Mouse (Mus musculus): Measurements from ENCODE around the gene Cadps. TPM values are rescaled to one million over a fixed set of nuclear protein-coding genes. Genes with fewer than 3 reads are reported as not detected.

The Cadps gene
- polyA plus RNA-seq, 1 experiment from 2014 or later, result 7.8 TPM

DNA sequence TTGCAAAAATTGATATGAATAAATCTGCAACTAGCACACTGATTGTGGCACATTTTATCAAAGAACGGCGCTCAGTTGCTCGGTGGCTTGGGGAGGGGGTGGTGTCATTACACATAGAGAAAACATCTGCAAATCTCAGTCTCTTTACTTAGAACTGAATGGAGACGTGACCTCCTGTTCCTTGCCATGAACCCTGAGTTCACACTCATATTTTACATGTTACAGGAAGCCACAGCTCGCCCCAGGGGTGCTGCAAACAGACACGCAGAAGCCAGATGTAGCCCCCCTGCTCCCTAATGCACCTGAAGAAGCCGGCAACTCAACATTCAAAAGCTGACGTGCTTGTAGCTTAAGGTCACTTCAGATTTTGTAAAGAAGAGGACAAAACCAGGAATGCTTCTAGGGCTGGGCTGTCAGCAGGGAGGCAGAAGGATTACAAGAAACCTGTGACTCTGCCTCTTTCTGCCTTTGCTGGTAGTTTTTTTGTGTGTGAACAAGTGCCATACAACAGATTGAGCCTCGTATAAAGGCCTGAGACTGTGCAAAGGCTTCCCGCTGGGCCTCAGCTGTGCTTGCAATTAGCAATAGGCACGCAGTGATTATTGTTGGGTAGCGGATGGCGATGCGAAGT is 434.0 kb downstream of the Cadps start:
- DNase-seq (ENCODE audit: low spot score), result peak; percentile 48
- H3K27me3 ChIP-seq (ENCODE audit: insufficient read depth, poor library complexity, severe bottlenecking), result peaks cover 96% of the 10 kb centered on the region
- 0 out of 2 replicates have a peak overlapping the region, but pooled peaks have one; percentile 4 for H3K4me3 ChIP-seq
- no peak overlapping the region for H3K27ac ChIP-seq
- no peaks in the 10 kb centered on the region for H3K36me3 ChIP-seq
- peaks cover 56% of the 10 kb centered on the region for H3K4me1 ChIP-seq (replicated peaks)
- H3K9me3 ChIP-seq, result no peaks in the 10 kb centered on the region
- WGBS, result 5% methylated on average over 14 of the region's 14 CpGs

DNA sequence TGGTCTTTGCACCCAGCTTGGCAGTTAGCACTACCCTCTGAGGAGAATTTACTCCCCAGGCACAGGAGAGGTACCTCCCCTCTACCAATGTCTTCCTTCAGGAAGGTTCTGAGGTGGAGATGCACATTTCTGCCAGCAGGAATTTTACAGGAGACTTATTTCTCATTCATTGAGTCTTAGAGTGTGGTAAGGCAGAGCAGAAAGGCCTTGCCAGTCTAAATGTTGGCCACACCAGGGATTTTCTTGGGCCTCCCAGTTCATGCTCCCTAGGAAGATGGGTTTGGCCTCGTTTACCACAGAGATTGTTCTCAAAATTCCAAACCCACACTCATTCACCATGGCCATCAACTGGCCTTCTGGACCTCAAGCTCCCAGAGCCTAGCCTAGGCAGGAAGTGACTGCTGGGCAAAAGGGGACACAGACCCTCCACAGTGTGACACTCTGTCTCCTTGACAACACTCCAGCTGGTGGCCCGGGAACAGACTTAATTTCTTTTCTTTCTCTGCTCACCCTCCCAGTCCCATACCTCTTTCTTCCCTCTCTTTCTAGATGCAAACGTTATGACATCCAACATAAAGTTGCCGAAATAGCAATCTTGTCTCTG is 434.6 kb downstream of the Cadps start:
- H3K27ac ChIP-seq, result no peak overlapping the region
- H3K9me3 ChIP-seq, result no peaks in the 10 kb centered on the region
- H3K4me1 ChIP-seq (replicated peaks), result peaks cover 51% of the 10 kb centered on the region
- WGBS, result 9% methylated on average over 4 of the region's 4 CpGs
- H3K27me3 ChIP-seq (ENCODE audit: insufficient read depth, poor library complexity, severe bottlenecking), result peaks cover 100% of the 10 kb centered on the region
- no peak overlapping the region for H3K4me3 ChIP-seq
- DNase-seq (ENCODE audit: low spot score), result peak; percentile 50
- H3K36me3 ChIP-seq, result no peaks in the 10 kb centered on the region

DNA sequence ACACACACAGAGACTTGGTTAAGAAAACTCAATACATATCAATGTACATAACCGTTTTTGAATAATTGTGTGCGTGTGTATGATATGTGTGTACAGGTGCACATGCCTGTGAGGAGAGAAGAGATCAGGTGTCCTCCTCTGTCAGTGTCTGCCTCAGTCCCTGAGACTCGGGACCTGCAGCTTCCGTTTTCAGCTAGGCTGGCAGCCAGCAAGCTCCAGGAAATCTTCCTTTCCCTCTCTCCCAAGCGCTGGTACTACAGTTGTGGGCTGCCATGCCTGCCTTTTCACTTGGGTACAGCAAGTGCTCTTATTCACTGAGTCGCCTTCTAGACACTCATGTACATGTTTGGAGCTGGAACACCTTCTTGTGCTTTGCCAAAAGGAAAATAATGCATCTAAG is 435.7 kb downstream of the Cadps start:
- H3K36me3 ChIP-seq, result no peaks in the 10 kb centered on the region
- H3K27me3 ChIP-seq (ENCODE audit: insufficient read depth, poor library complexity, severe bottlenecking), result peaks cover 100% of the 10 kb centered on the region
- no peak overlapping the region for H3K27ac ChIP-seq
- no peak overlapping the region for H3K4me3 ChIP-seq
- 56% methylated on average over 6 of the region's 6 CpGs for WGBS
- H3K4me1 ChIP-seq (replicated peaks), result peaks cover 40% of the 10 kb centered on the region
- no peak for DNase-seq (ENCODE audit: low spot score)
- no peaks in the 10 kb centered on the region for H3K9me3 ChIP-seq

DNA sequence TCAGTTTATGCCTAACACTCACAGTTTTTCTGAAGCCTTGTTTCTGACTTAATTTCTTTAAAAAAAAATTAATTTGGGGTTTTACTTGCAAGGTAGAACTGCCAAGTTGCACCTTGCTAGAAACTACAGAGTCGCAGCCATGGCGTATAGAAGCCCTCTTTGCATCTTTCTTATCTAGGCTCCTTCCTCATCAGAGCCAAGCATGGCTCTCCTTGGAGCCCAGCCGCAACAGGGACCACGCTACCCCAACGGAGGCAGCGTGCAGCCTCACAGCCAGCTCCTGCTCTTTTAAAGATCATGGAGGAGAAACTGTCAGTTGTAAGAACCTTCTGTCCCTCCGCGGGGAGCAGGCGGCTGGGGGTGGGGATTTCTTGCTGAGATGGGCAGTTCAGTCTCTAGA is 445.0 kb downstream of the Cadps start:
- peaks cover 93% of the 10 kb centered on the region for H3K27me3 ChIP-seq (ENCODE audit: insufficient read depth, poor library complexity, severe bottlenecking)
- no peak for DNase-seq (ENCODE audit: low spot score)
- 20% methylated on average over 9 of the region's 9 CpGs for WGBS
- no peaks in the 10 kb centered on the region for H3K36me3 ChIP-seq
- H3K4me1 ChIP-seq (replicated peaks), result 0 out of 2 replicates have a peak, but pooled peaks cover 7% of the 10 kb centered on the region
- no peaks in the 10 kb centered on the region for H3K9me3 ChIP-seq
- no peak overlapping the region for H3K4me3 ChIP-seq
- no peak overlapping the region for H3K27ac ChIP-seq

DNA sequence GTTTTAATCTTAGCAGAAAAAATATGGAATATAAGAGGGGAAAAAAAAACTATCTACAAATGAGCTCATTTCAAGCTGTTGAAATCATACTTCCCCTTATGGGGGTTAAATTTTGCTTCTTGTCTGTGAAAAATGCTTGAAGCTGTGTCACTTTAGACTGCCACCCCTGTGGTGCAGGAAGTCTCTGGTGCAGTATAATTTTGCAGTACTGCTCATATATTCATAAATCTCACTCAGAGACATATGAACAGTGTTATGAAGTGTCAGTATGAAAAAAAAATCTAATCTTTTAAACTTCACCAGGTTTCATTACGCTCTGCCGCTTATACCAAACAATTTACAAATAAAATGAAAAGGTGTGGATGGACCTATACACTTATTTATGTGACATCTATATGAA is 445.6 kb downstream of the Cadps start:
- WGBS, result 90% methylated on average over 2 of the region's 2 CpGs
- Histone ChIP-seq H3K36me3 (no peaks in the 10 kb centered on the region), H3K9me3 (no peaks in the 10 kb centered on the region), H3K4me1 (replicated peaks) (0 out of 2 replicates have a peak, but pooled peaks cover 7% of the 10 kb centered on the region), H3K27me3 (ENCODE audit: insufficient read depth, poor library complexity, severe bottlenecking) (peaks cover 90% of the 10 kb centered on the region), H3K4me3 (no peak overlapping the region), H3K27ac (no peak overlapping the region)
- DNase-seq (ENCODE audit: low spot score), result no peak

DNA sequence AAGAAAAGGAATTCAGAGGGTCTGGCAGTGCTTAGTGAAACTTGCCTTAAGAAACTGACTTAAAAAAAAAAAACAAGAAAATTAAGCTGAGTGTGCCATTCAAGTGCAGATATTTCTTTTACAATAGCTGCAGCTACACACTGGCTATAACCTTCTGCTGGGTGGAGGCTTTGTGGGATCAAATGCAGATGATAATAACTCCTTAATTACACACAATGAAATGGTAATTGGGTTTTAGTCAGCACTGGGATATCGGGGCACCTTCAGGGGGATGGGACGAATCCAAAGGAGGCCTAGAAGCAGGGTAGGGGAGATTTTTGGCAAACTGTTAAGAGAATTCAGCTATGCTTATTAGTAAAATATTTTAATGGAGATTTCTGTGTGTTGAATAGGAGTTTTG is 447.4 kb downstream of the Cadps start:
- Histone ChIP-seq H3K27ac (no peak overlapping the region), H3K9me3 (no peaks in the 10 kb centered on the region), H3K27me3 (ENCODE audit: insufficient read depth, poor library complexity, severe bottlenecking) (peaks cover 86% of the 10 kb centered on the region), H3K4me3 (no peak overlapping the region), H3K4me1 (replicated peaks) (0 out of 2 replicates have a peak, but pooled peaks cover 7% of the 10 kb centered on the region), H3K36me3 (no peaks in the 10 kb centered on the region)
- 75% methylated on average over 2 of the region's 2 CpGs for WGBS
- DNase-seq (ENCODE audit: low spot score), result no peak

DNA sequence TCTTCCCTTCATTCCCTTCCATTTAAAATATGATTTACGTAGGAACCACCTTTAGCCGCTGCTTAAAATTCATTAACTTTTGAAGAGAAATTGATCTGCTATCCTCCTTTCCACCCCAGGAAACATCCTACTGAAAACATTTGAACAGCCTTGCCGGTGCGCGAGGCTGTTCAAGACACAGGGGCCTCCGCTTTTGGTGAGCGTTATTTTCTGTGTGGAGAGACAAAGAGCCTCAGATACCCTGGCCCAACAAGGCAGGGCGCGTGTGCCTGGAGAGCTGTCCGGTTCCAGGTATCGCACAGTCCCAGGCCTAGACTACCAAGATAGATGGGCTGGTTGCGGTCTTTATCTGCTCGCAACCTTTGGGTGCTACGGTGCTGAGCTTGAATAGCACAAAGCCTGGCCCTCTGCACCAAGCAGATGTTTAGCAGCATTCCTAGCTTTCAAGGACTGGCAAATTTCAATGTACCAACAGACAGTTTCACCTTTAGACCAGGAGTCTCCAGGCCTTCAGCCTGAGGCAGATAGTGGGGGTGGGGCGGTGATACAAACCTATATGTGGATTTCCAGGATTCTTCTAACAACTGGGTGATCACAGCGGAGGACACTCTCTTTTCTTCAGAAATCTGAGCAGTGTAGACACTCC is 472.5 kb downstream of the Cadps start:
- DNase-seq (ENCODE audit: low spot score), result peak; percentile 42

DNA sequence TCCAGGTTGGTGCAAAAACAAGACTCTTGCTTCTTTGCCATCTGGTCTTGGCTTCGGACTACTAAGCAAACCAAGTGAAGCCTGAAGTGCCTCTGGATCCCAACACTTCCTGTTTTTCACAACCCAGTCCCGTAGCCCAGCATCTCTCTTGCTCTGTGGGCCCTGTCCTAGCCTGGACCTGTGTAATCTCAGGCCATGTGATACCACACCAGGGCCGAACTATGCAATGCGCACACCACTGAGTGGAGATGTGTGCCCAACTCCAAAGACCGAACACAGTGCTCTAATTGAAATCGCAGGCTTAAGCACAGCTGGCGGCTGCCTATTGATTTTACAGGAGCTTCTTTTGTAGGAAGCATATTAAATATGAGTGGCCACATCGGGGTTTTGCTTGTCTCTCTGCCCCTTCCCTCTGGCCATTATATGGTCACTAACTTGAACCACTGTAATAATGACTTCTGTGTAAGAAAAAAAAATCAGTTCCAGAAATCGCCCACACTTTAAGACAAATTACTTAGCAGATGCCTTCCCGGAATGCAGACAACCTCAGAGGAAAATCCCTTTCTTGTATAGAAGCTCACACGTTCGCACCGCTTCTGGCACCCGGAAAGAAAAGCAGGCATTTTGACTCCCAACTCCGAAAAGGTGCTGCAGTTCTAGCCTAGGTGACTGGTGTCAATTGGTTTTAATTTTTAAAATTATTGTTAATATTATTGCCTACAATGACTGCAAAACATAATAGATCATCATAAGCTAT is 473.4 kb downstream of the Cadps start:
- Histone ChIP-seq H3K27me3 (ENCODE audit: insufficient read depth, poor library complexity, severe bottlenecking) (peaks cover 100% of the 10 kb centered on the region), H3K27ac (no peak overlapping the region), H3K36me3 (no peaks in the 10 kb centered on the region), H3K9me3 (no peaks in the 10 kb centered on the region), H3K4me3 (no peak overlapping the region), H3K4me1 (replicated peaks) (peaks cover 18% of the 10 kb centered on the region)
- WGBS, result 5% methylated on average over 15 of the region's 15 CpGs
- DNase-seq (ENCODE audit: low spot score), result peak; percentile 33

More for the DNA sequence above, 472.5 kb downstream of the Cadps start:
- Histone ChIP-seq H3K4me3 (no peak overlapping the region), H3K36me3 (no peaks in the 10 kb centered on the region), H3K9me3 (no peaks in the 10 kb centered on the region), H3K4me1 (replicated peaks) (peaks cover 9% of the 10 kb centered on the region; the same call in 1 of the 2 replicates), H3K27me3 (ENCODE audit: insufficient read depth, poor library complexity, severe bottlenecking) (peaks cover 100% of the 10 kb centered on the region), H3K27ac (no peak overlapping the region)
- WGBS, result 4% methylated on average over 16 of the region's 16 CpGs

DNA sequence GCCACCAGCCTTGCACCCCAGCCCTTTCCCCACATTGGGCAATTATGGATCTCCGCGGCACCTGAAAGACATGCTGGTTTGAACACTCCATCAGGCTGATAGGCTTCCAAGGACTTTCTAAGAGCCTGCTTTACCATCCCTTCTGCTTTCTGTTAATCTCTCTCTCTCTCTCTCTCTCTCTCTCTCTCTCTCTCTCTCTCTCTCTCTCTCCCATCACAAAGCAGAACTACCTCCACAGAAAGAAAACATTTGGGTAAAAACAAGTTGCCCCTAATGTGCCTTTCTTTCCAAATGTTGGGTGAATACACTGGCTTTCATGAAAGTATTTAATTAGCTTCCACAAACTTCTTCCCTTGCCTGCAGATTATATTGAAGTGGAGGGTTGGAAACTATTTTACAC is 474.8 kb downstream of the Cadps start, which contains the start of gene Fezf2:
TSS of gene Fezf2 (minus strand) at position 101 of the 400 bp plus-strand sequence.
- Histone ChIP-seq H3K9me3 (no peaks in the 10 kb centered on the region), H3K4me3 (no peak within 1 kb of the TSS), H3K4me1 (replicated peaks) (peaks cover 21% of the 10 kb centered on the region), H3K36me3 (no peaks in the 10 kb centered on the region), H3K27me3 (ENCODE audit: insufficient read depth, poor library complexity, severe bottlenecking) (peaks cover 100% of the 10 kb centered on the region), H3K27ac (no peak within 1 kb of the TSS)
- DNase-seq (ENCODE audit: low spot score), result no peak
- 4% methylated on average over 2 of the region's 2 CpGs for WGBS

DNA sequence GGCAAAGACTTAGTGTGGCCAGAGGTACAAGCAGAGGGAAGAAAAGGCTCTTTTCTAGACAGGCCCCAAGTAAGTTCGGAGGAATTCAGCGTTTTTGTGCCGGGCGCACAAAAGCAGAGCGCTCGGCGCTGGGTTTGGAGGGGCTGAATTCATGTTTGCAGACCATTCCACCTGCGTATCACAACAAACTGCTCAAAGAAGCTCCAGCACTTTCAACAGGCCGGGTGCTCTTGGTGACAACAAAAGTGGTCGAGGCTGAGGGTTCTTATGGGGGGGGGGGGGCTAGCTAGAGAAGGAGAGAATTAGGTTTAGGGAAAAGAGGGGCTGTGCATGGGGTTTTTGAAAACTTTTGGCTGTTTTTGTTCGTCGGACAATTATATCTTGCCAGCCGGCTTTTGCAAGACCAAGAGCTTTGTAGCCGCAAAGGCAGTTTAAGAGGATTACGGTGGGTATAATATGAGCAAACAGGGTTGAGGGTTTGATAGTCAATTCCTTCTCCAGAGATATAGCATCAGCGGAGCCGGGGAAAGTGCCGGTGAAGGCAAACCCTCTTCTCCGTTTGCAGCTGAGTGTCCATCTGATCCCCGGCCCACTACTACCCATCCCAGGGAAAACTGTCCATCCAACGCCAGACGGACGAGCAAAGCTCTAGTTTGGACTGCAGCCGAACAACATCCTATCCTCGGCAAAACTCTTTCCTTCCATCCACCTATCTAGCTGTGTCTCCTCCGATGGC is 475.8 kb downstream of the Cadps start:
- Histone ChIP-seq H3K27me3 (ENCODE audit: insufficient read depth, poor library complexity, severe bottlenecking) (peaks cover 100% of the 10 kb centered on the region), H3K9me3 (no peaks in the 10 kb centered on the region), H3K4me1 (replicated peaks) (peaks cover 21% of the 10 kb centered on the region), H3K4me3 (peak overlapping the region; percentile 23; the same call in 1 of the 2 replicates), H3K27ac (no peak overlapping the region), H3K36me3 (no peaks in the 10 kb centered on the region)
- DNase-seq (ENCODE audit: low spot score), result peak; percentile 45
- 1% methylated on average over 26 of the region's 26 CpGs for whole genome bisulfite sequencing

DNA sequence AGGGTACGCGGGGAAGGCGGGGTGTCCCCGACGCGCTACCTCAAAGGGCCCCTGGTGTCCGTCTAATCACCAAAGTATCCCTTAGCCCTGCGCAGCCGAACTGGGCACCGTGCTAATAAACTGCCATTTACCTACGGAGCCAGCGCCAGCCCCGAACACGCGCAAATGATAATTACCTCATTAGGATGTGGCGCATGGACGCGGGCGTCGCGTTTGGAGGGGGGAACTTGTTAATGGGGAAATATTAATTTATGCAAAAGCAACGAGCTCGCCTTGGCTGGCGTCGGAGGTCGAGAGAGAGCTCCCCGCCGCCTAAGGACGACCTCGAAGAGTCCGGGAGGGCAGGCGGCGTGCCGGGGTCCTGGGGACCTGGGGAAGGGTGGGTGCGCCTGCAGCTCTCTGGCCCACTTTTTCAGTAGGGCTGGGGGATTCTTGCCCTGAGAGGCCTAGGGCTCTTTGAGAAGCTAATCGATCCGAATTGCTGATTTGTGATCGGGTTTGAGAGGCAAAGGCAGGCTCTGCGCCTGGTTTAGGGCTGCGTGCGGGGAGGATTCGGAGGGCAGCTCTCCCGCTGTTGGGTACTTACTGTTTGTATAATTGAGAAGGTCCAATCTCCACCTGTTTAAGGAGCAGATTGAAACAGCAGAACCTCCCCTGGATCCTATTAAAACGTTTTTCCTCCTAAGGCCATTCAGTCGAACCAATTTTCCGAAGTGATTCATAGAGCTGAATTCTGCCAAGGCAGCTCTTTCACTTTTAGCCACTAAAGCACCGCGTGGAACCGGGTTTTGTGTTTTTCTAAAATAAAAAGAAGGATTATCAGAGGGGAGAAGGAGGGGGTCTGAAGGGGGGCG is 476.6 kb downstream of the Cadps start:
- H3K4me1 ChIP-seq (replicated peaks), result peaks cover 24% of the 10 kb centered on the region
- peak; percentile 57 for DNase-seq (ENCODE audit: low spot score)
- H3K36me3 ChIP-seq, result no peaks in the 10 kb centered on the region
- under 1% methylated on average over 50 of the region's 50 CpGs for WGBS
- no peaks in the 10 kb centered on the region for H3K9me3 ChIP-seq
- H3K4me3 ChIP-seq, result peak overlapping the region; percentile 36
- no peak overlapping the region for H3K27ac ChIP-seq
- H3K27me3 ChIP-seq (ENCODE audit: insufficient read depth, poor library complexity, severe bottlenecking), result peaks cover 100% of the 10 kb centered on the region

Data from hindbrain, embryonic 10.5 days (tissue).